Mouse (Mus musculus) frontal cortex, postnatal 10 days (tissue): ENCODE measurements at regions not wholly inside any gene's neighbourhood (a gene's known extent, or its start where the extent isn't known, plus 50 kb on each side); places are given as distances from the start of the nearest gene placed in this dataset.

Experiments used
- DNase-seq, 2 experiments: peaks; one replicate each; pipeline ENCODE4 v3.0.0; 2022; ENCODE audit warnings: low spot score in 2 of 2, mixed read lengths in 1 of 2

DNA sequence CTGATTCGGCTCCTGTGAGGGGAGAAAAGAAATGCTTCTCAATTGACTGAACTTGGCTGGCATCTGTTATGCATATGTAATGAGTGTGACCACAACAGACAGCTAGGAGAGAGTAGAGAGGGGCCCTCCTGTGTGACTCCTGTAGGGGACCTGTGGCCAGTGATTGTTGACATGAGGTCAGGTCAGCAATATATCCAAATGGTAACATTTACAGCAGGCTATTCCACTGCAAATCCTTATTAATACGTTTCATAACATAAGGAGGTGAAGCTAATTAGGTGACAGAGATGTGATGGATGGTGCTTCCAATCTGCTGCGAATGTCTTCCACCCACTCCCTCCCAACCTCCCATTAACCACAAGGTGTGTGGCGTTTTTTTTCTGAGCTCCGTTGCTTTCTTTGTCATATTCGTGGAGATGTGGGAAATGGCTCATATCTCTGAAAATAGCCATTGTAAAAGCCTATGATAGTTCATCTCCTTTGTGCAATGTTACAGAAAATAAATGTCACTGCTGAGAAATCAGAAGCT lies 309.5 kb downstream of the Irx1 start:
- DNase-seq, result no peak

DNA sequence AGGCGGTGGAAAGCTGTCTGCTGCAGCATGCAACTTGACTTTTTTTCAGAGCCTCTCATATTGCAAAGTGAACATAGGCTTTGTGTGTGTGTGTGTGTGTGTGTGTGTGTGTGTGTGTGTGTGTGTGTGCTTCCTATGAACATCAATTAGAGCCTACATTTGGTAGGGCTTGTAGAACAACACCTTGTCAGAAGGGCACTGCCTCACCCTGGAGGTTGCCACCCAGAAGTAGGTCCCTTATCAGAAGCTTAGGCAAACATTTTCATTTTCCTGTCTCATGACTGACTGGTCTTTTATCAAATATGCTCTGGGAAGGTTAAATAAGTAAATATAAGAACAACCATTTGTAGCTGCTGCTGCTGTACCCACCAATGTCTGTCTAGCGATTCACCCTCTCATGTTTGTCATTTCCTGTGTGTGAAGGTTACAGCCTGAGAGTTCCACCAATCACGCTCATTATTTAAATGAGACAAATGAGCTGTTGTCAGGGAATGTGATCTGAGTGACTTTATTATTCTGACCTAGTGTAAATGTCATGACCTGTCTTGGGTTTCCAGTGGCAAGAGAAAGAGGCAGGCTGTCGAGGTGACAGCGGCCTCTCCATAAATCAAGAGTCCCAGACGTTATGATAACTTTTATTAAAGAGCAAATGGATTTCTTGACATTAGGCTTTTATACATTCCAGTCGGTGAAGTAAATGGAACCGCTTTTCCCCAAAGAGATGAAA lies 310.1 kb downstream of the Irx1 start:
- DNase-seq, result no peak

DNA sequence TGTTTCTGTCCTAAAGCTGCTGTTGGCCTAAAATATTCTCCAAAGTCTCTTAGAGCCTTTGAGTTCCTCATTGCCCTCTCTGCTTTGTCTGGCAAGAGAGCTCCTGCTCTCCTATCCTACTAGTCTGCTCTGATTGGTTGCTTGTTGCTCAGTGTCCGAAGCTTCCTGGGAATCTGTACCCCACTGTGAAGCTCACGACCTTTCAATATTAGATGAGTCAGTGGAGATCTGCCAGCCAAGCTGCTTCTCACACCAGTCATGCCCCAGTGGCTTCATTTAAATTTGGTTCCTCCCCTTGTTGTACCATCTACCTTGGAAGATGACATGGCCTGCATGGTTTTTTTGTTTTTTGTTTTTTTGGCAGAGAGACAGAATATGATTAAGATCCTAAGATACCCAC lies 313.6 kb downstream of the Irx1 start:
- no peak for DNase-seq

GRCm38 (mm10) chr13:71649031-71649430 lies 314.5 kb downstream of the Irx1 start:
- DNase-seq, result no peak

DNA sequence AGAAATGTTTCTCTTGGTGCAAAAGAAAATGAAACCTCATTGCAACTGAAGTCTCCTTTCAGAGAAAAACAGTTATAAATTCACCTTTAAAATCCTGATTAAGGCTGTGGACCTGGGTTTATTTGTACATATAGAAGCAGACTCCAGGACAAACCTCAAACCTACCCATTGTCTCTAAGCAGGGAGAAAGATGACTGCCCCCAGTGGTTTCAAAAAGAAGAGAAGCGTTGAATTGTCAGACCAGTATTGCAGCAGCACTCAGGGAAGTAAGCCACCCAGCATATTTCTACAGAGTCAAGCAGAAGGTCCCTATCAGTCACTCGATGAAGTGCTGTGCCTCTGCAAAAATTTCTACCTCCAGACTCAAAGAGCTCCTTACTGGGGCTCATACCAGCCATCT lies 332.1 kb downstream of the Irx1 start:
- no peak for DNase-seq

DNA sequence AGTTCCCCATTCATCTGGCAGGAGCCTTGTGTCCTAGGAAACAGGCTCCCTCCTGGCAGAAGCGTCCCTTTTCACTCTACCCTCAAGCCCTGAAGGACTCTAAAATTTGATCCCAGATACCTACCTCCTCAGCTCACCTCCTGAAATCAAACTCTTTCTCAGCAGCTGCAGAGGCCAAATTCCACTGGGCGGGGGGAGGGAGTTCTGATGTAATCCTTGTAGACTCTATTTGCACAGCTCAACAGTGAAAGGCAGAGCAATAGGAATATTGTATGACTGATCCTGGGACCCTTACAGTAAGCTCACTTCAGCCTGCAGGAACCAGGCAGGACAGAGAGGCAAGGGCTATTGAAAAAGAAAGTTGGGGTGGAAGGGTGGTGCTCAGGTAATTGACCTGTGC lies 346.3 kb downstream of the Irx1 start:
- DNase-seq, result no peak

DNA sequence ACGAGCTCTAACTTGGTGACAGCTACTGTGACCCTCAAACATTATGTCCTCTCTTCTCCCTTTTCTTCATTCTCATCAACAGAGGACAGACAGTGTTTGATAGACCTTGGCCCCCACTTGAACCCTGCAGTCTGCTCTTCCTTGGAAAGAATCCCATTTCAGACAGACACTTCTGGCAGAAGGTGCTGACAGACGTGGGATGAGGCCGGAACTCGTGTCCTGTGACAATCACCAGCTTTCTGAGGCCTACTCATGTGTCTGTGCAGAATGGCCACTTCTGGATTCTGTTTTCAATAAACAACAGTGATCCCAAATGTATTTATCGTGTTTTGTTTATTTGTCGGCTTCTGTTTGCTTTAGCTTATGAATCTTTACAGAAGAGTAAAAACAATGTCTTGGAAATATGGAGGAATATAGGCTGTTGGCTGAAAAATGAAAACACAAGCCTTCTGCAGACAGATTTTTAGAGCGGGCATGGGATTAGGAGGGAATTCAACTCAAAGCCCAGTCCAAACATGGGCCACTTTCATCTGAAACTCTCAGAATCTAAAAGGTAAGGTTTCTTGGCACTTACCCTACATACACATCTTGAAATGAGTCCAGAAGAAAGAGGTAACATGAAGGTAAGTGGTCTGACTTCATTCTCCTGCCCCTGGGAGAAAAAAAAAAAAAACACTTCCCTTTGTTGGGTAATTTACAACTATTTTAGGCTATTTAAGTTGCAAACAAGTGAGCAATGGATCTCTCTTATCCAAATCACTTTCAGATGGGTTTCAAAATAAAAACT lies 350.9 kb downstream of the Irx1 start:
- no peak for DNase-seq

DNA sequence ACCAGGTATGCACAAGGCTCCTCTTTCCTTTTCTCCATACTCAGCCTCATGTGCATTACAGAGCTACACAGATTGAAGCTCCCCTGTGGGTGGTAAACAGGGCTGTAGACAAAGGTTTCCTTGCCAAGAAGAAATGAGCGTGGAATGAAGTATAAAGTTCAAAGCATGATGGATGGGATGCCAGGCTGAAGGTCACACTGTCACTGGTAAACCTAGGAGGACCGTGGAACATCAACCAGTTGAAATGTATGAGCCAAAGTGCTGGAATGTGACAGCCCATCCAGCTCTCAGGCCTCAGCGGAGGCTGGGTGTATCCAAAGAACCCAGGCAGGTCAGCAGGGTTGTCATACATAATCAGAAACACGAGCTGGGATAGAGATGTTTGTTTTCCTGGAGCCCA lies 381.0 kb downstream of the Irx1 start:
- DNase-seq, result no peak

DNA sequence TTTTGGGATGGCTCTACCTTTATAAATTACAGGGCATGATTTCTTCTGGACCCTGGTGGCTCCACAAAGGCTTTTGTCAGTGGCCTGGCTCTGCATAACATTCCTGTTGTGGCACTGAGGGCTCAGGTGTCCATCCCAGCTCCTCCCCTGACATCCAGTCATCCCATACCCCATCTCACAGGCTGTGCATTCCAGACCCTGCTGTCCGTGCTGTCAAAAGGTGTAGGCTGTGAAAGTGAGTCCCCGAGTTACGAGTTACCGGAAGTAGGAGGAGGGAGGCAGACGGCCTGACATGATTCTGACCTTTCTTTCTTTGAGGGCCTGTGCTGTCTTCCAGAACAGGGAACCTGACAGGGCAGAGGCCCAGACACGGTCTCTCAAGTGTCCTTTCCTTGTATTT lies 397.6 kb downstream of the Irx1 start:
- no peak for DNase-seq

GRCm38 (mm10) chr13:71565388-71565787 lies 398.1 kb downstream of the Irx1 start:
- DNase-seq, result no peak

- no peak for DNase-seq
Observed at GRCm38 (mm10) chr13:71558477-71559215, 404.9 kb downstream of the Irx1 start.

- DNase-seq, result no peak
Observed at GRCm38 (mm10) chr13:71555471-71555870, 408.1 kb downstream of the Irx1 start.

GRCm38 (mm10) chr13:71550109-71550508 lies 413.4 kb downstream of the Irx1 start:
- no peak for DNase-seq

- DNase-seq, result no peak
Observed at GRCm38 (mm10) chr13:71549206-71549831, 414.2 kb downstream of the Irx1 start.

GRCm38 (mm10) chr13:71538226-71538625 lies 425.3 kb downstream of the Irx1 start:
- no peak for DNase-seq

DNA sequence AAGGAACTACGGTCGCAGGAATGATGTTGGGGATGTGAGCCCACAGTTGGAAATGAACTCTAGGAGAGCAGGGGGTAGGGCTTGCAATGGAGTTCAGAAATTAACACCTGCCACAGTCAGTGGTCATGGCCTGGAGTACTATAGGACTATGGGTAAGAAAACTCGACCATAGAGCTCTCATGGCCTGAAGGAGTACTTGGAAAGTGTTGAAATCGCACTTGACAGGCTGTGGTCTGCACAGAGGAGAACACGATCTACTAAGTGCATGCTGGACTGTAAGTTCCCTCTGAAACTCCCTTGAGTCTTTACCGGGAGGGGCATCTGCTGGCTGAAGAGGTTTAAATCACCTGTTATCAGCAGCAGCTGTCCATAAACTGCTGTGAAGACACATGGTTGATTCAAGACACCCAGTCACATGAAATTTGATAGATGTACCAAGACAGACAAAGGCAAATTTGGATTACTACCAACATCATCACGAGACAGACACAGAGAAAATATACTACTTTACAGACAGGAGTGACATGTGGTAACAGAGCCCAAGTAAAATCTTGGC lies 430.6 kb downstream of the Irx1 start:
- DNase-seq, result no peak

DNA sequence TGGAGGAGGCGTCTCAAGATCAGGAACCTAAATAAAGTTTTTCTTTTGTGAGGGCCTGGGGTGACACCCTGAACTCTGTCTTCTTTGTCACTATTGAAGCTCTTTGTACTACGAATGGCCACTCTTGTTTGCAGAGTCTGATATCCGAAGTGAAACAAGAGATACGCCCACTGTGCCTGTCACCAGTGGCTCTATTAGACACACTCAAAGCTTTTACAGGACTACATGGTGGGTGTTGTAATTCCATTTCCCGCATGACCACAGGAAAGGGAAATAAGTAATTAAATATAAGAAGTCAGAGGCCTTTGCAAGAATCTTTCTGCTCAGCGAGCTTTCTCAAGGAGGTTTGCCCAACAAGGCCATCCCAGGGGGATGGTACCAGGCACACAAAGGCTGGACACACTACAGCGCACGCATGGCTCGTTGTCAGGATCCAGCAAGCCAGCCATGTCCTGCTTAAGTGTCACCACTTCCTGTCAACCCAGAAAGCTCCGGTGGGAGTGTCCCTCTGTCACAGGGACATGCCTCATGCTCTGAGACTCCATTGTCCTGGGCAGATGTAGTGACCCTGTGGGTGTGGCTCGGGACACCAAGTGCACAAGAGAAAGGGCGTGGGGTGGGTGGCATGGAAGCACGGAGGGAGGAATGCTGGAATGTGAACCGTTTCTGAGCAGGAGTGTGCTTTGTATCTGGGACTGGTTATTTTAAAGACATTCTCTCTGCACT lies 434.0 kb downstream of the Irx1 start:
- no peak for DNase-seq

DNA sequence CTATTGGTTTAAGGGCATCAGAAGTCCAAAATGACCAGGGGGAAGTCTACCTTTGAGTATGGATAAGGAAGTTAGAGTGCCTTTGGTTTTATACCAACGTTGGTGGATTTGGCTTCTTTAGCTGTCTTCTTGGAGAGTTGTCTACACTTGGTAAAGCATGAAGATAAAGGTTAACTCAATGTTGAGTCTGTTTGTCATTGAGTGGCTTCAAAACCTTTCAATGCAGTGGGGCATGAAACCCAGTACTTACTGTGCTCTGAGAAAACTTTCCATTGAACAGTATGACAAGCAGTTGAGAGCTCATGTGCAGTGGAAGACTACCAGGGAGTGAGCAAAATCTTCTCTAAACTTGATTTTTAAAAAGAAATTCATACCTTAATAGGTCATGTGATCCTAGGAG lies 445.7 kb downstream of the Irx1 start:
- DNase-seq, result no peak

DNA sequence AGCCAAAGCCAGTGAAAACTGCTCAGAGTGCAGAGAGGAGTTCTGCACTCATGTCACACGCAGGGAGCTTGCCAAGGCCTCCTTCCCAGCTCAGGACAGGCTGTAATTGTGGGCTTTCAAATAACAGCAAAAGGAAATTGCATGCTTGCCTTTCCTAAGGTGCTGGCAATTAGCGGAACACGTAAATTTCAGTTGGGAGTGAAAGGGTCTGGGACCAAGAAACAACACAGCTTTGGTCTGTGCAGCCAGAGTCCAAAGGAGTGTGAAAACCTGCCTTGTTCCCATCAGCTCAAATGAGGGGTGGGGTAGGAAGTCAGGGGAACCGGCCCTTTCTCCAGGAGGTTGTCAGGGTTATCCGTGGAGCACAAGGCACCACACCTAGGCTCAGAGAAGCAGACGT lies 450.3 kb downstream of the Irx1 start:
- DNase-seq, result no peak

DNA sequence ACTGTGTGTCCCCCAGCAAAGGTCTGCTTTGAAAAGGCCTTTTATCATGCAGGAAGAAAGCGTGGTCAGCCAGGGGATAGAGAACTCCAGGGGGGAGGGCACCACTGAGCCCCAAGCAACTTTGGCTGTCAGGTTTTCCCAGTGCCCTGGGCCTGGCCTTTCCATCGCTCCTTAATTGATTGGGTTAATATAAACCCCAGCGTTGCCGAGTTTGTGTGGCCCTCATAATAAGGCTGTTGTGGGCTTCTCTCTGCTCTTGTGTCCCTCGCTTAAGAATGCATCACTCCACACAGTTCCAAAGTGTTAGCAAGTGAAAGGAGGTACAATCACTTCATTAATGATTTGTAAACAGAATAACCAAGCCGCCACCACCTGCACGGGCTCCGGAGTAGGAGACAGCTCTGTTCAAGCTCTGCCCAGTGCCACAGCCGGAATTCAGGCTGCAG lies 455.5 kb downstream of the Irx1 start:
- DNase-seq, result peak in 1 of 2 experiments; percentile 20

DNA sequence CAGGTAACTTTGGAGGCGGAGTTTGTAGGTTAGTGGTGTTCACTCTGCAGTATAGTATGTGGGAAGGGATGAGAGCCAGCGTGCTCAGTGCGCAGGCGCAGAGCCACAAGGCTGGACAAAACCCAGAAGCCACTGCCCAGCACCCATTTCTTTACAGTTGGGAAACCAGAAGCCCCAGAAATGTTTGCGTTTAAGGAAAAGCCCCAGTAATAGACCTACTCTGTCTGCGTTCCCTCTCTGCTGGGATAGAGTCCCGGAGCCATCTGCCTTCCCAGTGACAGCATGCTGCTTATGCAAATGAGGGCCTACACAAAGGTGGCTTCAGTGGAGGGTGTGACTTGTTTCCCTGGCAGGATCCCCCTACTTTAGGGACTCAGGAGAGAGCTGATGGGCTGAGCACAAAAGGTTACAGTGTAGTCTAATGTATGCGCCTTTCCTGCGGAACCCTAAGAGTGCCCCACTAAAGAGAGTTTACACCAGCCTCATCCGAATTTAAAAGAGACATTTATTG lies 456.0 kb downstream of the Irx1 start:
- DNase-seq, result peak; percentile 20 to 29
